Mouse (Mus musculus): Measurements from ENCODE around the gene Stox2. TPM values are rescaled to one million over a fixed set of nuclear protein-coding genes. Genes with fewer than 3 reads are reported as not detected.

Gene Stox2
- total and polyA plus RNA-seq, 3 experiments = under 0.01 TPM; not detected in 2

DNA sequence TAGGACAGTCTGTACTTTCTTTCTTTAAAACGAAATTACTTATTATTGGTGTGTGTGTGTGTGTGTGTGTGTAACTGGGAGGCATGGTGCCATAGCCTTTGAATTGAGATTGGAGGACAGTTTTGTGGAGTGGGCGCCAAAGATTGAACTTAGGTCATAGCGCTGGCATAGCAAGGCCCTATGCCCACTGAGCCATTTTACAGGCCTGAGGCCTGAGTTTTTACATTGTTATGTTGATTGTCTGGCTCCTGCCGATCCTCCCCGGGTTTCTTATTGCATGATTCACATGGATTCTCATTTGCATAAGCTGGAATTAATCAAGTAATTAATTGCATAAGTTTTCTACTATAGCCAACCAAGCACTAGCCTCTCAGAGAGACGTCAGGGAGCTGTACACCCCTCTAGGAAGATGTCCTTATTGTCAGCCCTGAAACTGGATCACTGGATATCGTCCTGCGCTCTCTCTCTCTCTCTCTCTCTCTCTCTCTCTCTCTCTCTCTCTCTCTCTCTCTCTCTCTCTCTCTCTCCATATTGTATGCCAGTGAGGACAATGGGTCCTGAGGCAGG is 90.7 kb downstream of the Stox2 start:
- TF ChIP-seq MYC (IDR thresholded peaks at IDR 0.05; ENCODE audit: low read depth, low read length) (no peak), MXI1 (IDR thresholded peaks at IDR 0.05; ENCODE audit: low read depth, low read length) (no peak), POLR2AphosphoS5 (IDR thresholded peaks at IDR 0.05; ENCODE audit: borderline replicate concordance, low read depth, low read length) (no peak), USF2 (IDR thresholded peaks at IDR 0.05; ENCODE audit: borderline replicate concordance in 1 of 2, insufficient read depth in 1 of 2, low read depth in 1 of 2, low read length in 2 of 2) (no peak), GATA1 (IDR thresholded peaks at IDR 0.05; ENCODE audit: low read depth, low read length) (no peak), ELF1 (IDR thresholded peaks at IDR 0.05; ENCODE audit: low read depth, low read length) (no peak), UBTF (IDR thresholded peaks at IDR 0.05; ENCODE audit: borderline replicate concordance, insufficient read depth, low read depth, low read length) (no peak), POLR2AphosphoS2 (IDR thresholded peaks at IDR 0.05; ENCODE audit: low read length) (no peak), SMC3 (IDR thresholded peaks at IDR 0.05; ENCODE audit: low read depth, low read length) (no peak), TAL1 (IDR thresholded peaks at IDR 0.05; ENCODE audit: low read length) (no peak), EP300 (IDR thresholded peaks at IDR 0.05; ENCODE audit: low read depth in 1 of 2, low read length in 2 of 2) (no peak), JUND (IDR thresholded peaks at IDR 0.05; ENCODE audit: low read depth, low read length) (no peak), SIN3A (IDR thresholded peaks at IDR 0.05; ENCODE audit: low read length) (no peak), ZNF384 (IDR thresholded peaks at IDR 0.05; ENCODE audit: low read depth, low read length) (no peak), ETS1 (IDR thresholded peaks at IDR 0.05; ENCODE audit: low read depth, low read length) (no peak), NRF1 (IDR thresholded peaks at IDR 0.05; ENCODE audit: insufficient read depth, low read depth, low read length, poor library complexity, severe bottlenecking) (no peak), CHD1 (IDR thresholded peaks at IDR 0.05; ENCODE audit: low read depth, low read length) (no peak), BHLHE40 (IDR thresholded peaks at IDR 0.05; ENCODE audit: borderline replicate concordance, low read depth, low read length) (no peak), POLR2A (IDR thresholded peaks at IDR 0.05; ENCODE audit: control insufficient read depth in 1 of 2, insufficient read depth in 1 of 2, low read depth in 1 of 2, low read length in 2 of 2, poor library complexity in 1 of 2) (no peak), USF1 (IDR thresholded peaks at IDR 0.05; ENCODE audit: low read depth, low read length) (no peak)
- DNase-seq (ENCODE audit: low read depth, low spot score) = no peak
- no peaks in the 10 kb centered on the region for H3K79me2 ChIP-seq (ENCODE audit: control insufficient read depth, insufficient read depth, low read length, poor library complexity)
- H3K27ac ChIP-seq (ENCODE audit: control insufficient read depth, low read depth, low read length) = no peak overlapping the region
- H3K36me3 ChIP-seq (ENCODE audit: control insufficient read depth in 1 of 2, insufficient read depth in 2 of 2, low read length in 2 of 2) = no peaks in the 10 kb centered on the region
- no peak overlapping the region for H3K9ac ChIP-seq (ENCODE audit: control insufficient read depth, low read depth, low read length, poor library complexity, severe bottlenecking)
- H3K27me3 ChIP-seq (ENCODE audit: control insufficient read depth in 1 of 2, insufficient read depth in 2 of 2, low read length in 2 of 2) = no peaks in the 10 kb centered on the region
- no peaks in the 10 kb centered on the region for H3K4me1 ChIP-seq (ENCODE audit: control insufficient read depth in 1 of 2, insufficient read depth in 2 of 2, low read length in 2 of 2)
- H3K4me3 ChIP-seq (ENCODE audit: control insufficient read depth in 1 of 2, insufficient read depth in 1 of 2, low read depth in 2 of 2, low read length in 2 of 2) = no peak overlapping the region
- H3K9me3 ChIP-seq (replicated peaks; ENCODE audit: insufficient read depth, low read length) = no peaks in the 10 kb centered on the region

Measured in MEL (cell line).